Mouse (Mus musculus): ENCODE results near the gene Plin5. TPM values are rescaled to one million over a fixed set of nuclear protein-coding genes. Genes with fewer than 3 reads are reported as not detected.

The Plin5 gene
- not detected for polyA plus RNA-seq (2017; shearing (Covaris generic))

DNA sequence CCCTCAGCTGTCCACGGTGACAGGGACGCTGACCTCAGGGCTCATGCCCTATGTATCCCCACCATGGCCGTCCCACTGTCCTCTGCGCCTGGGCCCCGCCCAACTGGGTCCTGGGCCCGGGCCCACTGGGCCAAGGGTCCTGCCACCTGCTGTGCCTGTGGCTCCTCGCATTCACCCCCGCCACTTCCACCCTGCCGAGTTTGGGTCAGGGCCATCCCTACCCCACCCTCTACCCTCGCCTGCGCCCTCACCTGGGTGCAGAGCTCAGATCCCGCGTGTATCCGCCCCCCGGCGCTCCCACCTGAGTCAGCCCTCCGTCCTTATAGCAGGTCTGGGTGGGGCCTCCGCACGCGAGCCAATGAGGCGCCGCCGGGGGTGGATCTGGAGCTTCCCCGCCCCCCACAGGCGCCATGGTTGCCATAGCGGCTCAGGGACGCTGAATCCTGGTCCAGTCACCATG is at the start of gene Plin5:
Gene Plin5, minus strand, starts transcription at position 346 of the 460 bp plus-strand sequence.

DNA sequence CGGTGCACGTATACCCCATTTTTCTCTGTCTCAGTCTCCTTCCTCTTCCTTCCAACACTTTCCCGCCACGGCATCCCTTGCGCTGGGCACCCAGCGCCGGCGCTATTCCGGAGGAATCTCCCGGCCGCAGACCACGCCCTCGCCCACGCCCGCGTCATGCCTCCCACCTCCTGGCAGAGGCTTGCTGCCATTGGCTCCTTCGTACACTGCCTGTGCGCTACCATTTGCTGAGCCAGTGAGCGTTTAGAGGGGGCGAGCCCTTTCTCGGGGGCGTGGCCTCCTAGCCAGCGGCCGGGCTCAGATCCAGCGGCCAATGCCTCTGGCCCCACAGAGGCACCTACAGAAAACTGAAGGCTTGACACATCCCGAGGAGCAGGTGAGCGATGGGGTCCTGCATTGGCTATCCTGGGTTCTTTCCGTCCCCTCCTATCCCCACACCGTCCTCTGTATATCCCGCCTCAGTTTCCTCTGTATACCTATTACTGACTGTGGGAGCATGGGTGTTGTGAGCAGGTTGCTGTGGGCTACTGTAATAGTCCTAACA is 44.9 kb upstream of the Plin5 start, which contains the start of gene Tnfaip8l1:
Gene Tnfaip8l1, plus strand, starts transcription at position 247 of the 544 bp plus-strand sequence.

DNA sequence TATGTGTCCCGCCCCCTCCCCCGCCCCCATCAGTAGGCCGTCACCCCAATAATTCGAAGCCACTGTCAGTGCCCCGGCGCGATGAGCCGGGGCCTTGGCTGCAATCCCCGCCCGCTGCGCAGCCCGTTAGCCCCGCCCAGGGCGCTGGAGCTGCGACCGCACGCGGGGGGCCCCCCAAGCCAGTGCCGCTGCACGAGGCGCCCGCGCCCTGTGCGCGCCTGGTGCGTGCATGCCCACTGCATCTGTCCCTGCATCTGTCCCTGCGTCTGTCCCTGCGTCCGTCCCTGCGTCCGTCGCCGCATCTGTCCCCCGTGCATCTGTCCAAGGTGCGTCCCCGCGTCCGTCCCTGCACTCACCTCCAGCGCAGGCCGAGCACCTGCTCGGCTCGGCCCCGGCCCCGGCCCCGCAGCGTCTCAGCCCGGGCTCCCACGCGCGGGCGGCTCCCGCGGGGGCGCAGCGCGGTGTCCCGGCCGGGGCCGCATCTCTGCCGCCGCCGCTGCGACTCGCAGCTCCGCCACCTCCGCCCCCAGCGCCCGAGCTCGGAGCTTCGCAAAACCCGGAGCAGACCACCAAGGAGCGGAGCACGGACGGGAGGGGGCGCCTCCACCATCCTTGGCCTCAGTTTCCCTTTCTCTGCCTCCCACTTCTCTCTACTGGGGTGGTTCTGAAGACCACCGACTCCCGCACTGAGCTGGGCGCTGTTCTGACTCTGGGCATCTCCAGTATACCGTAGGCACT is 22.6 kb upstream of the Plin5 start, which contains the start of gene Sema6b:
Gene Sema6b, minus strand, starts transcription at position 486 of the 738 bp plus-strand sequence.

DNA sequence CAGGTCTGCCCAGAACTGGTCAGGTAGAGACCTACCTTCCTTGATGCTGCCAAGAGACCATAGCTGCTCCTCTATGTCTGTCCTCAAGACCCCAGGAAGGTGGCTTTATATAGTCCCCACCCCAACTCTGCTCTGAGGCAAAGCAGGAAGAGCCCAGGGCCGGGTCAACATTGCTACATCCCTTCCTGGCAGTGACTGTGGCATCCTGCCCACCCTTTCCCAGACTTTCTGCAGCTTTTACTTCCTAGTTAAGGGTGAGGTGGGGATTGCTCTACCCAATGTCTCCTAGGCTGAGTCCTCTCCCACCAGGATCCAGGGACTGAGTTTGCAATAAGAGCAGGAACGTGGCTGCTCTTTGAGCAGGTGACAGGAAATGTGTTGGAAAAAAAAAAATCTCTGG is 4.4 kb upstream of the Plin5 start, which contains the start of gene Lrg1:
Gene Lrg1, minus strand, starts transcription at position 176 of the 400 bp plus-strand sequence.

DNA sequence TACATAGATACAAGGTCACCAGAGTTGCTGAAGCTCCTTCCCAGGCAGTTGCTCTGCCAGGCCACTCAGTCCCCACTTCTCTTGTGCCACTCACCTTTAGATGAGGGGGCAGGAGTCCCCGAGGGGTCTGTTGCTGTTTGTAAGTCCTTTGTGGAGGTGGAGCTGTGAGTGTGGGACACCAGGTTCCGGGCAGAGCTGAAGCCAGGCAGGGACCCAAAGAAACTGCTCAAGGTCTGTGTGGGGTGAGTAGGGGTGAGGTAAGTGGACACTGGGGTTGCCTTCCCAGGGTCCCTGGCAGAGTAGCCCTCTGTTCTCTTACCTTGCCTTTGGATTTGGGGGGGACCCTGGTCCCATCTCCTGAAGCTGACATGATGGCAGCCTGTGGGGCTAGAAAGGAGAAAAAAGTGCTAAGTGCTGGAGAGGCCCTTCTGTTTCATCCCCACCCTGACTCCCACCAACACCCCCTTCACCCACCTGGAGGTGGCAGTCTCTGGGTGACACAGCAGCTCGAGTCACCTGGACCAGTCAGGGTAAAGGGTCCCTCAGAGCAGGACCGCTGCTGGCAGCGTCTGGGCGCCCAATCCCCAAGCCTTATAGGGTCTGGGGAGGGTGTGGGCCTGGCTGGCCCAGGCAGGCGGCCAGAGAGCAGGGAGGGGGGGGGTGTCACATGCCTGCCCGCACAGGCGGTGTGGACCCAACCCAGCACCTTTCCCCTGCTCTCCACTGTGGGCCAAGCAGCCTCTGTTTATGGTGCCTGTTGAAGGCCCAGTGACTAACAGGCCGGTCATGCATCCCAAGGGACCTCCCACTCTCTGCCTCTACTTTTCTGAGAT is 8.0 kb downstream of the Plin5 start, which contains the start of gene Plin4:
Gene Plin4, minus strand, starts transcription at position 585 of the 833 bp plus-strand sequence.

DNA sequence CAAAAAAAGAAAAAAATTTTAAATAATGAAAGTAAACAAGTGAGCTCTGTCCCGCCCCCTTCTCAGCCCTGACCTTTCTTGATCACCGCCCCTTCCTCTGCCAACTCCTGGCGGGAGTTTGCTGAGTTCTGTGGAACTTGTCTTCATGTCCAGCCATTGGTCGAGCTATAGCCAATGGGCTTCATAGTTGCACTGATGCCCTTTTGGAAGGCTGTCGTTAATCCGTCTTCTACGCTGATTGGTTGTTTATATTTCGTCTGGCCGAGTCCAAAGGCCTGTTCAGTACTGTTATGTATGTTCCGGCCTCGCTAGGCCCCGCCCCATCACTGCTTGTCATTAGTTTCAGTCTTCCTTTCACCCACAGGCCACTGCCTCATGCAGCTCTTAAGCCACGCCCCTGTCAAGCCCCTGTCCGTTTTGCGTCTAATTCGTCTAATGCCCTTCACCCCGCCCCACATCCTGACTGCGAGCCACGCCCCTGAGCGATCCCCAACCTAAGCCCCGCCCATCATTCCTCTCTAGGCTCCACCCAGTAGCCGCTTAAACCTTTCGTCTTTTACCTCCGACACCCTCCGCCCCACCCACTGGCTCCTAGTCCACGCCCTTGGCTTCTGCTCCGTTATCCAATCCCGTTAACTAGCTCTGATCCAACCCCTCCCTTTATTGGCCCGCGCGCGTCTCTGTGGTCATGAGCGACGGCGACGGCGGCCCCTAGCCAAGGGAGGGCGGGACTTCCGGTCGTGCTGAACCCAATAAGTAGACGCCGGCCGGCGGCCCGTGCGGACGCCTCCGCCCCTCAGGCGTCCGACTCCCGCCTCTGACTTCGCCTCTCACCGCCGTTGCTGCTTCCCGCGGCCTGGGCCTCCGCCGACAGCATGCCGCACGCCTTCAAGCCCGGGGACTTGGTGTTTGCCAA is 38.3 kb downstream of the Plin5 start, which contains the start of gene Hdgfl2:
Gene Hdgfl2, plus strand, starts transcription at position 755 of the 916 bp plus-strand sequence.

DNA sequence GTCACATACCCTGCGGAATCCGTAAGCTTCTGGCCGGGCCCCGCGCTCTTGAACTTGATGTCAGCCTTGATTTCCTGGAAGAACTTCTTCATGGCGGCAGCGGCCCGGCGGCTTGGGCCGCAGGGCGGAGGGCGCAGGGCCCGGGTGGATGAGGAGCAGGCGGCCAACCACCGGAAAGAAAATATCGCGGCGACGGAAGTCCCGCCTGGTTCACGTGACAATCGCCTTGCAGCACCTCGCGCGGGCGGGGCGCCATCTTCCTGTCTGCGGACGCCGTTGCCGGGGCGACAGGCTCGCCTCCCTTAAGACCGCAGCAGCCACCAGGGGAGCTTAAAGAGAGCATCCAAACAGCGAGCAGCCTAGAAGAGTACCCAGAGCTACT is 42.6 kb downstream of the Plin5 start, which contains the start of gene Ubxn6:
Gene Ubxn6, minus strand, starts transcription at position 202 of the 382 bp plus-strand sequence.

Other genes starting within 250 kb of the Plin5 start
- gene Zfp119a, start 238.7 kb downstream of the Plin5 start, polyA plus RNA-seq (2017; shearing (Covaris generic)): 11.7 TPM
- gene Zfp959, start 225.5 kb downstream of the Plin5 start, polyA plus RNA-seq (2017; shearing (Covaris generic)): 36.8 TPM
- gene Zfp119b, start 168.1 kb downstream of the Plin5 start, polyA plus RNA-seq (2017; shearing (Covaris generic)): 6.5 TPM
- gene Ebi3, start 165.0 kb downstream of the Plin5 start, polyA plus RNA-seq (2017; shearing (Covaris generic)): not detected
- 44.7 TPM for gene Yju2, start 158.5 kb downstream of the Plin5 start, polyA plus RNA-seq (2017; shearing (Covaris generic))
- gene Shd, start 147.1 kb downstream of the Plin5 start, polyA plus RNA-seq (2017; shearing (Covaris generic)): not detected
- not detected for gene Fsd1, start 131.1 kb downstream of the Plin5 start, polyA plus RNA-seq (2017; shearing (Covaris generic))
- gene Stap2, start 112.0 kb downstream of the Plin5 start, polyA plus RNA-seq (2017; shearing (Covaris generic)): 0.77 TPM
- gene Mpnd, start 111.9 kb downstream of the Plin5 start, polyA plus RNA-seq (2017; shearing (Covaris generic)): 122 TPM
- gene Sh3gl1, start 81.0 kb downstream of the Plin5 start, polyA plus RNA-seq (2017; shearing (Covaris generic)): 155 TPM
- 1.1 TPM for gene Chaf1a, start 77.2 kb downstream of the Plin5 start, polyA plus RNA-seq (2017; shearing (Covaris generic))
- gene Ubxn6, start 42.6 kb downstream of the Plin5 start, polyA plus RNA-seq (2017; shearing (Covaris generic)): 74.5 TPM
- 159 TPM for gene Hdgfl2, start 38.0 kb downstream of the Plin5 start, polyA plus RNA-seq (2017; shearing (Covaris generic))
- not detected for gene Plin4, start 7.8 kb downstream of the Plin5 start, polyA plus RNA-seq (2017; shearing (Covaris generic))
- not detected for gene Lrg1, start 4.4 kb upstream of the Plin5 start, polyA plus RNA-seq (2017; shearing (Covaris generic))
- gene Sema6b, start 22.7 kb upstream of the Plin5 start, polyA plus RNA-seq (2017; shearing (Covaris generic)): not detected
- 21.5 TPM for gene Tnfaip8l1, start 44.9 kb upstream of the Plin5 start, polyA plus RNA-seq (2017; shearing (Covaris generic))
- gene Mydgf, start 66.3 kb upstream of the Plin5 start, polyA plus RNA-seq (2017; shearing (Covaris generic)): 44.1 TPM
- 44.3 TPM for gene Dpp9, start 101.3 kb upstream of the Plin5 start, polyA plus RNA-seq (2017; shearing (Covaris generic))
- gene Fem1a, start 139.2 kb upstream of the Plin5 start, polyA plus RNA-seq (2017; shearing (Covaris generic)): 12.8 TPM
- gene Ticam1, start 159.2 kb upstream of the Plin5 start, polyA plus RNA-seq (2017; shearing (Covaris generic)): 2.0 TPM
- 9.7 TPM for gene Plin3, start 175.3 kb upstream of the Plin5 start, polyA plus RNA-seq (2017; shearing (Covaris generic))
- gene Arrdc5, start 182.7 kb upstream of the Plin5 start, polyA plus RNA-seq (2017; shearing (Covaris generic)): not detected
- 2.9 TPM for gene Uhrf1, start 185.7 kb upstream of the Plin5 start, polyA plus RNA-seq (2017; shearing (Covaris generic))
- gene Kdm4b, start 208.5 kb upstream of the Plin5 start, polyA plus RNA-seq (2017; shearing (Covaris generic)): 72.1 TPM

Measured in naive thymus-derived CD4-positive, alpha-beta T cell, adult 5 months (primary cell).